Mouse (Mus musculus): ENCODE measurements around the gene Gm20388. TPM values are rescaled to one million over a fixed set of nuclear protein-coding genes. Genes with fewer than 3 reads are reported as not detected.

Gene Gm20388
- polyA plus RNA-seq, 1 experiment from 2014 or later: not detected

DNA sequence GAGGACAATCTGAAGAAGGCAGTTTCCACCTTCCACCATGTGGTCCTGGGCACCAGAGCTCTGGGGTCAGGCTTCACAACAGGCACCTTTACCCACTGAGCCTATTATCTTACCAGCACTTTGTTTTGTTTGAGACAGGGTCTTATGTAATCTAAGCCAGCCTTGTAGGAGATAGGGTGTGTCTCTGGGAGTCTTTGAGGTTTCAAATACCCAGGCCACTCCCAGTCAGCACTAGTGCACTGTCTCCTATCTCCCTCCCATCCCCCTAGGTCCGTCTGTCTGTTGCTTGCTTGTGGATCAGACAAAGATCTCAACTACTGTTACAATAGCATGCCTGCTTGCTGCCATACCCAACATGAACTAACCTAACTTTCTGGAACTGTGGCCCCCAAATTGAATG, 3050.3 kb downstream of the Gm20388 start:
- Histone ChIP-seq H3K4me1 (peaks cover 94% of the 10 kb centered on the region), H3K27ac (peak overlapping the region; percentile 63), H3K9ac (peak overlapping the region; percentile 39; the same call in 1 of the 2 replicates), H3K27me3 (replicated peaks) (no peaks in the 10 kb centered on the region), H3K36me3 (0 out of 2 replicates have a peak, but pooled peaks cover 7% of the 10 kb centered on the region), H3K9me3 (replicated peaks) (no peaks in the 10 kb centered on the region), H3K4me2 (peak overlapping the region; percentile 48), H3K4me3 (no peak overlapping the region)
- ATAC-seq: peak; percentile 92
- 3% methylated on average over 1 of the region's 1 CpGs for WGBS (ENCODE audit: insufficient replicate concordance)

- Histone ChIP-seq H3K4me3 (no peak overlapping the region), H3K9me3 (replicated peaks) (no peaks in the 10 kb centered on the region), H3K4me1 (peaks cover 90% of the 10 kb centered on the region), H3K27ac (peak overlapping the region; percentile 63), H3K36me3 (0 out of 2 replicates have a peak, but pooled peaks cover 10% of the 10 kb centered on the region), H3K4me2 (peak overlapping the region; percentile 48), H3K9ac (peak overlapping the region; percentile 39; the same call in 1 of the 2 replicates), H3K27me3 (replicated peaks) (no peaks in the 10 kb centered on the region)
- 19% methylated on average over 2 of the region's 2 CpGs for WGBS (ENCODE audit: insufficient replicate concordance)
- ATAC-seq: 0 out of 2 replicates have a peak, but pooled peaks have one; percentile 24
Observed at GRCm38 (mm10) chr8:122961458-122961857, 3050.8 kb downstream of the Gm20388 start.

DNA sequence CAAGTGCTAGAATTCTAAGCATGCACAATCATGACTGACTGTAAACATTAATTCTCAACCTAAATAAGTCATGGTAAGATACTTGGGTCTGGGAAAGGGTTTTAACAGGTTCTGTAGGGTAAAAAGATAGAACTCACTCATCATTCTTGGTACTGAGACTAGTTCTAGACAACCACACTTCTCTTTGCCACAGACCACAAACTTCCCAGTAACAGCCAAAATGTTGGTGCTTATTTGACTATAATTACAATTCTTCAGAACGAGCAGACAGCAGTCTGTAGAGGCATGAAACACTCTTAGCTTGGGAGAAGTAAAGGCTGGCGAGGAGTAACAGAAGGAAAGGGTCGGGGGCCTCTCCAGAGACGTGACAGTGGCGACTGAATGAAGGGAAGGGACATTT, 3051.4 kb downstream of the Gm20388 start:
- H3K4me1 ChIP-seq: peaks cover 84% of the 10 kb centered on the region
- no peaks in the 10 kb centered on the region for H3K9me3 ChIP-seq (replicated peaks)
- H3K9ac ChIP-seq: no peak overlapping the region
- H3K4me3 ChIP-seq: no peak overlapping the region
- WGBS (ENCODE audit: insufficient replicate concordance): 22% methylated on average over 5 of the region's 5 CpGs
- H3K27me3 ChIP-seq (replicated peaks): no peaks in the 10 kb centered on the region
- ATAC-seq: no peak
- peak overlapping the region; percentile 48 for H3K4me2 ChIP-seq
- 0 out of 2 replicates have a peak, but pooled peaks cover 10% of the 10 kb centered on the region for H3K36me3 ChIP-seq
- H3K27ac ChIP-seq: peak overlapping the region; percentile 63

- no peaks in the 10 kb centered on the region for H3K27me3 ChIP-seq (replicated peaks)
- H3K36me3 ChIP-seq: peaks cover 43% of the 10 kb centered on the region
- peaks cover 47% of the 10 kb centered on the region for H3K4me1 ChIP-seq
- no peaks in the 10 kb centered on the region for H3K9me3 ChIP-seq (replicated peaks)
- H3K4me2 ChIP-seq: no peak overlapping the region
- no peak overlapping the region for H3K27ac ChIP-seq
- H3K4me3 ChIP-seq: no peak overlapping the region
- H3K9ac ChIP-seq: no peak overlapping the region
- no peak for ATAC-seq
- 56% methylated on average over 3 of the region's 3 CpGs for WGBS (ENCODE audit: insufficient replicate concordance)
Observed at GRCm38 (mm10) chr8:122966638-122967037, 3056.0 kb downstream of the Gm20388 start.

DNA sequence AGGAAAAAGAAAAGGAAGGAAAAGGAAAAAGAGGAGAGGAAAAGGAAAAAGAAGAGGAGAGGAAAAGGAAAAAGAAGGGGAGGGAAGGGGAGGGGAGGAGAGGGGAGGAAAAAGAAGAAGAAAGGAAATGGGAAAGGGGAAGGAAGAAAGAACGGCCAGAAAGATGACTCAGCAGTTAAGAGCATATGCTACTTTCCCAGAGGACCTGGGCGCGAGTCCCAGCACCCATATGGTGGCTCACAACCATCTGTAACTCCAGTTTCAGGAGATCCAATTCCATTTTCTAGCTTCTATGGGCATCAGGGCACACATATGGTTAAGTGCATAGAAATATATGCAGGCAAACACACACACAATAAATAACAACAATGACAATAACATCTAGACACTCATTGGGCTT, 3057.5 kb downstream of the Gm20388 start:
- peaks cover 44% of the 10 kb centered on the region for H3K36me3 ChIP-seq
- peaks cover 34% of the 10 kb centered on the region for H3K4me1 ChIP-seq
- H3K4me2 ChIP-seq: no peak overlapping the region
- 70% methylated on average over 3 of the region's 3 CpGs for WGBS (ENCODE audit: insufficient replicate concordance)
- no peak overlapping the region for H3K4me3 ChIP-seq
- no peak for ATAC-seq
- H3K9ac ChIP-seq: no peak overlapping the region
- H3K27me3 ChIP-seq (replicated peaks): no peaks in the 10 kb centered on the region
- H3K27ac ChIP-seq: no peak overlapping the region
- H3K9me3 ChIP-seq (replicated peaks): no peaks in the 10 kb centered on the region

DNA sequence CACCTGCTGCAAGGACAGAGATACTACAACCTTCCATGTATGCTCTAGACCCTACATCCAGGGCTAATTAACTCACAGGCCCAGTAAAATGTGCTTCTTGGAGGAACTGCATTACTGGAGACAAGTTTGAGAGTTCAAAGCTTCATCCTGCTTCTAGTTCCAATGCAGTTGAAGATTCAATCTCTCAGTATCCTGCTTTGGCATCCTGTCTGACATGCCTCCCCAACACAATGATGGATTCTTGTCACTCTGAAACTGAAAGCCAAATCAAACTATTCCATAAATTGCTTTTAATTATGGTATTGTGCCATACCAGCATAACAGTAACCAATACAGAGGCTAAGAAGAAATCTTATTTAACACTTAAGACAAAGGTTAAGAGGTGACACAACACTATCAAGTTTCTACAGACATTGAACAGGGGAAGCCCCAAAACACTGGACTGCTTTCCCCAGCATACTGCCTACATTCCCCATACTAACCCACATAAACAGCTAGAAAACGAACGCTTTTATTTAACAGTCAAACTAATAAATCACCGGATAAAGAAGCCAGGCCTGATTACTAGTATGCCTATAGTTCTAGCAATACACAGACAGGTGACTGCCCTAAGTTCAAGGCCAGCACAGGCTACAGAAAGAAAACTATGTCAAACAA, 3059.5 kb downstream of the Gm20388 start:
- 85% methylated on average over 3 of the region's 3 CpGs for WGBS (ENCODE audit: insufficient replicate concordance)
- ATAC-seq: no peak
- Histone ChIP-seq H3K9me3 (replicated peaks) (no peaks in the 10 kb centered on the region), H3K27me3 (replicated peaks) (no peaks in the 10 kb centered on the region), H3K36me3 (peaks cover 52% of the 10 kb centered on the region), H3K9ac (no peak overlapping the region), H3K4me3 (no peak overlapping the region), H3K27ac (no peak overlapping the region), H3K4me1 (peaks cover 16% of the 10 kb centered on the region), H3K4me2 (no peak overlapping the region)

DNA sequence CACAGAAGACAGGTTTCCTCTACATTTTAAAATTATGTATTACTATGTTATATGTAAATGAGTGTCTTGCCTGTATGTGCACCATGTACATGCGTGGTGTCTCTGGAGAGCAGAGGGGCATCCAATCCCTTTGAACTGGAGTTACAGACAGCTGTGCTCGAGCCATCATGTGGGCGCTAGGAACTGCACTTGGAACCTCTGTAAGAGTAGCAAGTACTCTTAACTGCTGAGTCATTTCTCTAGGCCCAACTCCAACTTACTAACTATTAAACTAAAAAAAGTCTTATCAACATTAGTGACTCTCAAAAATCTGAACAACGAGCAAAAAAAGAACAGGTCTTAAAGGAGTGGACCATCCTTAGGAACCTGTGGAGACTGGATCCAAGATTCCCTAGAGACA, 3065.4 kb downstream of the Gm20388 start:
- 63% methylated on average over 4 of the region's 4 CpGs for WGBS (ENCODE audit: insufficient replicate concordance)
- Histone ChIP-seq H3K27me3 (replicated peaks) (no peaks in the 10 kb centered on the region), H3K9me3 (replicated peaks) (no peaks in the 10 kb centered on the region), H3K4me1 (peaks cover 53% of the 10 kb centered on the region), H3K9ac (no peak overlapping the region), H3K27ac (no peak overlapping the region), H3K36me3 (peaks cover 19% of the 10 kb centered on the region), H3K4me3 (no peak overlapping the region), H3K4me2 (no peak overlapping the region)
- no peak for ATAC-seq

- no peak overlapping the region for H3K9ac ChIP-seq
- no peaks in the 10 kb centered on the region for H3K9me3 ChIP-seq (replicated peaks)
- 69% methylated on average over 3 of the region's 3 CpGs for WGBS (ENCODE audit: insufficient replicate concordance)
- H3K27me3 ChIP-seq (replicated peaks): no peaks in the 10 kb centered on the region
- no peak for ATAC-seq
- H3K4me1 ChIP-seq: peaks cover 68% of the 10 kb centered on the region
- H3K27ac ChIP-seq: no peak overlapping the region
- H3K4me2 ChIP-seq: no peak overlapping the region
- H3K4me3 ChIP-seq: no peak overlapping the region
- H3K36me3 ChIP-seq: peaks cover 3% of the 10 kb centered on the region; the same call in 1 of the 2 replicates
Observed at GRCm38 (mm10) chr8:122979424-122979823, 3068.8 kb downstream of the Gm20388 start.

DNA sequence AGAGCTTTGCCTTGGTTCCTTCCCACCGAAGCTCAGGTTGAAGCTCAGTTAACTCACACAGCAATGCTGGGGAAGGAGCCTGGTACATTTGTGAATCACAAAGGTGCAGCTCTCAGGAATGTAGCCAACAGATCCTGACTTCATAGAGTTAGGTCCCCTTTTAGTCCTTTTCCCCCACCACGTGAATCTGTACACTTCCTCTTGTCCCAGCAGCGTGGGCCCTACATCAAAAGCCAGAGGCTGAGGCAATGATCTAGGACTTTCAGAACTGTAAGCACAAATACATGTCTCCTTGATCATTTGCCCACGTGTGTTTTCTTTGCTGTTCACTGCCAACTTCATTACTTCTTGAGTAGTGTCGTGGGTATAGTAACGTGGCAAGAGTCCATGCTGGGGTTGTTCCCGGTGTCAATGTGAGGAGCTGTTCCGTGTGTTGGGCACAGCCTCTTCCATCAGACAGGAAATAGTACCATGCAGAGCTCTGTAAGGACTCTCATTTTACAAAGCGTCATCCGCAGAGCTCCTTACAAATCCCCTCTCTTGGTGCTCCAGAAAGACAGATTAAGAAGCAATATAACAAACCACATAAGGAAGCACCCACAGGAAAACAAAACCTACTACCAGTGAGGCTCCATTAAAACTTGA, 3069.3 kb downstream of the Gm20388 start:
- no peak overlapping the region for H3K4me2 ChIP-seq
- H3K4me1 ChIP-seq: peaks cover 73% of the 10 kb centered on the region
- no peaks in the 10 kb centered on the region for H3K36me3 ChIP-seq
- H3K4me3 ChIP-seq: no peak overlapping the region
- H3K9ac ChIP-seq: no peak overlapping the region
- WGBS (ENCODE audit: insufficient replicate concordance): 60% methylated on average over 10 of the region's 10 CpGs
- H3K27me3 ChIP-seq (replicated peaks): no peaks in the 10 kb centered on the region
- H3K27ac ChIP-seq: no peak overlapping the region
- ATAC-seq: no peak
- no peaks in the 10 kb centered on the region for H3K9me3 ChIP-seq (replicated peaks)

- H3K27ac ChIP-seq: no peak overlapping the region
- H3K4me2 ChIP-seq: no peak overlapping the region
- H3K9ac ChIP-seq: no peak overlapping the region
- no peak overlapping the region for H3K4me3 ChIP-seq
- peaks cover 78% of the 10 kb centered on the region for H3K4me1 ChIP-seq
- no peak for ATAC-seq
- 65% methylated on average over 5 of the region's 5 CpGs for WGBS (ENCODE audit: insufficient replicate concordance)
- H3K27me3 ChIP-seq (replicated peaks): no peaks in the 10 kb centered on the region
- H3K9me3 ChIP-seq (replicated peaks): no peaks in the 10 kb centered on the region
- no peaks in the 10 kb centered on the region for H3K36me3 ChIP-seq
Observed at GRCm38 (mm10) chr8:122981646-122982045, 3071.0 kb downstream of the Gm20388 start.

DNA sequence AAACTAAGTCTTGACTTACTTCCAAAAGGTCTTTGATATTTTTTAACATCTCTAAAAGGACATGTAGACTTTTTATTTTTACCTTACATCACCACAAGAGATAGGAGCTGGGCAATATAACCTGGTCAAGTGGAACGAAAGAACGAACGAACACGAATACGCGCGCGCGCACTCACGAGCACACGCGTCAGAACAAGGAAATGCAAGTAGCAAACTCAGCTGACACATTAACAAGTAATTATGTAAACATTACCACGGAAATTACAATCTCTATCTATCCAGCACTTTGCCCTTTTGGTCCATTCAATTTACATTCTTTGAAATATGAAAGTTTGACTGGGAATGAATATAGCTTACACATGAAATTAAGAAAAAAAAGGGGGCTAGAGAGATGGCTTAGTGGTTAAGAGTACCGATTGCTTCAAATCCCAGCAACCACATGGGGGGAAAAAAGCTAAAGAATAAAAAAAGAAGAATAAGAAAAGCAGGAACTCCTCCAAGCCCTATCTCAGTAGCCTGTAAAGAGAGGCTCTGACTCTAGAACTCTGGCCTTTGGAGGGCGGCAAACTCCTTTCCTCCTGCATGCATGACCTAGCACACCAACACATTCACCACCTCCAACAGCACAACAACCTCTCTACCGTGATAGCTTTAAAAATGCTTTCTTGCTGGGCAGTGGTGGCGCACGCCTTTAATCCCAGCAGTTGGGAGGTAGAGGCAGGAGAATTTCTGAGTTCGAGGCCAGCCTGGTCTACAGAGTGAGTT, 3072.7 kb downstream of the Gm20388 start:
- Histone ChIP-seq H3K9ac (no peak overlapping the region), H3K27ac (no peak overlapping the region), H3K4me1 (peaks cover 84% of the 10 kb centered on the region), H3K9me3 (replicated peaks) (no peaks in the 10 kb centered on the region), H3K4me2 (no peak overlapping the region), H3K27me3 (replicated peaks) (no peaks in the 10 kb centered on the region), H3K36me3 (no peaks in the 10 kb centered on the region), H3K4me3 (no peak overlapping the region)
- WGBS (ENCODE audit: insufficient replicate concordance): 79% methylated on average over 19 of the region's 19 CpGs
- ATAC-seq: no peak

GRCm38 (mm10) chr8:122984175-122984574, 3073.5 kb downstream of the Gm20388 start:
- no peaks in the 10 kb centered on the region for H3K27me3 ChIP-seq (replicated peaks)
- H3K4me2 ChIP-seq: no peak overlapping the region
- no peaks in the 10 kb centered on the region for H3K36me3 ChIP-seq
- H3K27ac ChIP-seq: no peak overlapping the region
- peaks cover 84% of the 10 kb centered on the region for H3K4me1 ChIP-seq
- H3K4me3 ChIP-seq: no peak overlapping the region
- WGBS (ENCODE audit: insufficient replicate concordance): 76% methylated on average over 3 of the region's 3 CpGs
- no peak overlapping the region for H3K9ac ChIP-seq
- ATAC-seq: no peak
- H3K9me3 ChIP-seq (replicated peaks): no peaks in the 10 kb centered on the region

Measured in liver, embryonic 12.5 days (tissue).